Mouse (Mus musculus) kidney, postnatal 0 days (tissue): ENCODE measurements at regions not wholly inside any gene's neighbourhood (a gene's known extent, or its start where the extent isn't known, plus 50 kb on each side); places are given as distances from the start of the nearest gene placed in this dataset.

Experiments used
- ATAC-seq: fragments of 200-750 bp; cut with Nextera tagmentation; replicated peaks from 2 replicates; pipeline ENCODE4 v1.8.0; 2017; ENCODE audit warnings: low read depth, moderate number of reproducible peaks, moderate TSS enrichment, moderate library complexity; ENCODE audit not compliant: low FRiP score
- DNase-seq: peaks from one replicate; pipeline ENCODE4 v3.0.0-alpha.2; 2016; ENCODE audit warnings: low spot score
- H3K27ac ChIP-seq: fragments of 300-500 bp; sonication (generic); 2 replicates; pipeline ENCODE4 v1.5.1; 2014; ENCODE audit warnings: mild to moderate bottlenecking
- H3K27me3 ChIP-seq: fragments of 300-500 bp; sonication (generic); 2 replicates; pipeline ENCODE4 v1.6.1; 2014; ENCODE audit warnings: low read length, mixed read lengths; ENCODE audit not compliant: insufficient read depth
- H3K36me3 ChIP-seq: fragments of 300-500 bp; sonication (generic); 2 replicates; pipeline ENCODE4 v1.6.1; 2014; ENCODE audit warnings: low read length, mixed read lengths; ENCODE audit not compliant: insufficient read depth
- H3K4me1 ChIP-seq: fragments of 300-500 bp; sonication (generic); replicated peaks from 2 replicates; pipeline ENCODE4 v1.6.1; 2014; ENCODE audit warnings: antibody characterized with exemption, low read length, mixed read lengths; ENCODE audit not compliant: insufficient read depth
- H3K4me2 ChIP-seq: fragments of 300-500 bp; sonication (generic); 2 replicates; pipeline ENCODE4 v1.6.1; 2014; ENCODE audit warnings: mild to moderate bottlenecking, low read length, moderate library complexity, mixed read lengths
- H3K4me3 ChIP-seq: fragments of 300-500 bp; sonication (generic); replicated peaks from 2 replicates; pipeline ENCODE4 v1.5.1; 2014; ENCODE audit warnings: low read depth, low read length
- H3K9ac ChIP-seq: fragments of 300-500 bp; sonication (generic); 2 replicates; pipeline ENCODE4 v1.6.1; 2014; ENCODE audit warnings: low read depth, low read length
- H3K9me3 ChIP-seq: fragments of 300-500 bp; sonication (generic); replicated peaks from 2 replicates; pipeline ENCODE4 v1.6.1; 2016; ENCODE audit warnings: low read length, inconsistent platforms, mixed read lengths
- CTCF ChIP-seq: IDR thresholded peaks from 2 replicates; pipeline ENCODE4 v1.5.1; 2016; ENCODE audit warnings: antibody characterized with exemption, low read depth, mild to moderate bottlenecking, moderate library complexity
- WGBS: fragments of 180-500 bp; shearing (Covaris S2); extraction: QIAGEN DNeasy Blood & Tissue Kit; methylation state at CpG from one replicate; pipeline ENCODE4 v1.1.7; 2014; 5-methylcytosine and 5-hydroxymethylcytosine counted together

DNA sequence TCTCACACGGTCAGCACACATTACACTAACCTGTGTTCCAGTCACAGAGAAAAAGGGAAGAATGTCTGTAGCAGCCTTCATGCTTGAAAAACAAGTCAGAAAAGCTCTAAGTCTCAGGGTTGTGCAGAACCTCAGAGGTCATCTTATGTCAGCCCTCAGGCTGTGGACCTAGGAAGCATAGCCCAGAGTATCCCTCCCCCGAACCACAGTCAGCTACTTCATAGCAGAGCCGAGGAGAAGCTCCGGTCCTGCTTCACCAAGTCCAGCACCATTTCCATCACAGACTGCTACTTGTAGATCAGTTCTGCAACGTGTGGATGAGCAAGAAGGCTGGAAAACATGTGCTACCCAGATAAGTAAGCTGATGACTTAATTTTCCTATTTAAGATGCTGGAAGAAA lies 122.1 kb upstream of the Mylip start:
- H3K36me3 ChIP-seq = no peaks in the 10 kb centered on the region

DNA sequence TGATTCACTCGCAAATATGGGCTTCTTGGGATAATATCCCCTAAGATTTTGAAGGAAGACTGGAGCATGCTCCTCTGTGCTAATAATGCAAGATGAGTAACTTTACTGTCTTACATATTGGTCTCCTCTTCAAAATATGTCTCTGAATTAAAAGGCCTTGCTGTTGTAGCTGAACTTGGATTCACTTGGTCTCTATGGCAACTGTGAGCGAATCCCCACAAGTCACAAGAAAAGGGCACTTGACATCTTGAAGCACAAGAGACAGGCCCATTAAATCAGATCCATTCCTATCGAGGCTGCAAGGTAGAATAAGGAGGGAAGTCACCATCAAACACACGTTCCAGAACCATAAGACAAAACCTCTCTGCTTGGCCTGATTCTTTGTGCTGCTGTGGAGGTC lies 121.6 kb upstream of the Mylip start:
- ATAC-seq = no peak
- Histone ChIP-seq H3K27ac (no peak overlapping the region), H3K4me3 (no peak overlapping the region), H3K36me3 (no peaks in the 10 kb centered on the region), H3K9ac (no peak overlapping the region), H3K4me1 (no peaks in the 10 kb centered on the region), H3K9me3 (no peaks in the 10 kb centered on the region), H3K27me3 (no peaks in the 10 kb centered on the region), H3K4me2 (no peak overlapping the region)
- whole genome bisulfite sequencing = 67% methylated on average over 4 of the region's 4 CpGs
- TF ChIP-seq CTCF = no peak
- no peak for DNase-seq

More for the DNA sequence above, 122.1 kb upstream of the Mylip start:
- WGBS = 48% methylated on average over 5 of the region's 5 CpGs
- H3K27ac ChIP-seq = no peak overlapping the region
- H3K27me3 ChIP-seq = no peaks in the 10 kb centered on the region
- no peak for DNase-seq
- no peak for ATAC-seq
- no peaks in the 10 kb centered on the region for H3K9me3 ChIP-seq
- no peaks in the 10 kb centered on the region for H3K4me1 ChIP-seq
- H3K4me3 ChIP-seq = no peak overlapping the region
- no peak overlapping the region for H3K9ac ChIP-seq
- TF ChIP-seq CTCF = no peak
- no peak overlapping the region for H3K4me2 ChIP-seq

DNA sequence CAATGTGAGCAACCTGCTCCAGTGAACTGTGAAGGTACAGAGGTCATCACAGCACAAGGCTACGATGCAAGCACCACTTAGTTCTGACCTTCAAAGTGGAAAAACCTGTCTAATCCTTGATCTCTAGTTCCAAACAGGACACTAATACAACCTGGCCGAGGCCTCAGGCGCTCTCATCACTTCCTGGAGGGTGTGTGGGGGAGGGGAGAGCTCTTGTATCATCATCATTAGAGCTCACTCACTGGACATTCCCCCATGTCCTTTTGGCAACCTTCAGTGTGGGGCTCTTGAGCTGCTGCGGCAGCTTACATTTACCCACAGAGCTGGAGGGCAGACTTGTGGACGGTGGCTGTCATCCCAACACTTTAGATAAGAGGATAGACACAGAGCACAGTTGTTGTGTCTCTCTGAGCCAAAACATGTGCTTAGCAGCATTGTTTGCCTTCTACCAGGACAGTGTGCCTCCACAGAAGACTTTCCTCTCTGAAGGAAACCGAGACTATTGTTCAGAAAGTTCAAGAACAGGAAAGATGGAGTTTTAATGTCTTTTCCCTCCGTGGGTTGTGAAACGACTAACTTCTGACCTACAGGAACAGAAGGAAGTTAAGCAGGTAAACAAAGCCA lies 115.2 kb upstream of the Mylip start:
- H3K9ac ChIP-seq = no peak overlapping the region
- H3K27ac ChIP-seq = peak overlapping the region; percentile 62; the same call in 1 of the 2 replicates
- no peaks in the 10 kb centered on the region for H3K36me3 ChIP-seq
- H3K27me3 ChIP-seq = no peaks in the 10 kb centered on the region
- H3K4me1 ChIP-seq = 0 out of 2 replicates have a peak, but pooled peaks cover 6% of the 10 kb centered on the region
- ATAC-seq (no peak), DNase-seq (peak; percentile 24)
- H3K4me2 ChIP-seq = no peak overlapping the region
- TF ChIP-seq CTCF = no peak
- H3K4me3 ChIP-seq = no peak overlapping the region
- no peaks in the 10 kb centered on the region for H3K9me3 ChIP-seq
- WGBS = 50% methylated on average over 8 of the region's 8 CpGs

DNA sequence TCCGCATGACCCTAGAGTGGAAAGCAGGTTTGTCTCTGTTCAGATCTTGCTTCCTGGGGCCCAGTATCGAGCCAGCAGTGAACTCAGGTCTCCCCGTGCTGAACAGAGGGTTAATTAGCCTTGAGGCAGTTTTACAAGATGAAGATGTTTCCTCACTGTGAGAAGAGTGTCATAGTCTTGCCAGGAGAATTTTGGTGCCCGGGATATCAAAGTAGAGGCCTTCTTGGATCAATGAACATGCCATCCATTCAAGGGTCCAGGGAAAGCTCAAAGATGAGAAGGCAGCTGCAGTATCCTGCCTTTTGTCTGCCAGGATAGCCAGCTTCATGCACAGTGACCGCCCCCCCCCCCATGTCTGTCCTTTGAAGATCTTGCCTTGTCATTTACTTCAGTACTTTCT lies 114.2 kb upstream of the Mylip start:
- Histone ChIP-seq H3K4me3 (no peak overlapping the region), H3K4me1 (0 out of 2 replicates have a peak, but pooled peaks cover 6% of the 10 kb centered on the region), H3K9me3 (no peaks in the 10 kb centered on the region), H3K27me3 (no peaks in the 10 kb centered on the region), H3K4me2 (no peak overlapping the region), H3K36me3 (no peaks in the 10 kb centered on the region), H3K27ac (no peak overlapping the region), H3K9ac (no peak overlapping the region)
- DNase-seq (peak; percentile 18), ATAC-seq (no peak)
- WGBS = 45% methylated on average over 5 of the region's 5 CpGs
- no peak for TF ChIP-seq CTCF

DNA sequence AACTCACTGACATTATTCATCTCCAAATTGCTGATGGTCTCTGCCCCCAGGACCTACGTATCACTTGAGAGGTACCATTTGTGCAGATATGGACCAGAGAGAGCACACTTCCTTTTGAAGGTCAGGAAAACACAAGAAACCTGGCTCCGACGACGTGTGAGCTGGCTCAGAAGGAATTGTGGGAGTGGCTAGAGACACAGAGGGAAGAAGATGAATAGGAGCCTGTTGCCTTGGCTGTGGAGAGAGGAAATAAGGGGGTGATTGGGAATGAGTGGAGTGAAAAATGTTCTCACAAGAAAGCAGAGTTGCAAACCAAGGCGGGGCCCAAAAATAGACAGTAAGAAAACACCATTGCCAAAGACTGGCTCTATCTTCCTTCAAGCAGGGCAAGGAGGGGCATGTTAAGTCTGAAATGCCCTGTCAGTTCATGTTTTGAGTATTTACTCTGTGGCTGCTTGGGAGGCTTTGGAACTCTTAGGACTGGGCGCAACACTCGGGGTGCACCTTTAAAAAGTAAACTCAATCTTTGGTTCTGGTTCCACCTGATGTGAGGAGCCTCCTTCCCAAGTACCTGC lies 111.6 kb upstream of the Mylip start:
- no peak for ATAC-seq
- H3K4me3 ChIP-seq = no peak overlapping the region
- H3K4me2 ChIP-seq = no peak overlapping the region
- H3K9ac ChIP-seq = no peak overlapping the region
- TF ChIP-seq CTCF = no peak
- no peaks in the 10 kb centered on the region for H3K36me3 ChIP-seq
- no peaks in the 10 kb centered on the region for H3K9me3 ChIP-seq
- H3K4me1 ChIP-seq = 0 out of 2 replicates have a peak, but pooled peaks cover 6% of the 10 kb centered on the region
- 62% methylated on average over 7 of the region's 7 CpGs for WGBS
- no peak overlapping the region for H3K27ac ChIP-seq
- peak; percentile 11 for DNase-seq
- no peaks in the 10 kb centered on the region for H3K27me3 ChIP-seq

DNA sequence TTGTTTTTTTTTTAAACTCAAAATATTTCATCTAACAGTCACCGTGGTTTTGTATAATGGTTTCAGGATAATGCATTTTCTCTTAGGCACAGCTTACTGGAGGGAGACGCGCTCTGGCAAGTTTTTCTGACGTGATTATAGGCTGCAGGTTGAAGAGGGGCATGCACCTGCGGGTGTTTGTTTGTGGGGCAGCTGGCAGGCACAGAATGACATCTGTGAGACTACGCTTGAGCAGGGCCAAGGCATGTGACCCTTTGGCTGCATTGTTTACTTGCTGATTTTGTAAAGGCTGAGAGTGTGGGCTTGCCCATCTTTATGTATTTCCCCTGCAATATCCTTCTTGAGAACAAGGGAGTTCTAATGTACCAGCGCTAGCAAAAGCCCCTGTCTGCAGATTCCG lies 108.4 kb upstream of the Mylip start:
- no peak for TF ChIP-seq CTCF
- Histone ChIP-seq H3K4me3 (no peak overlapping the region), H3K4me1 (no peaks in the 10 kb centered on the region), H3K27ac (no peak overlapping the region), H3K9ac (no peak overlapping the region), H3K9me3 (no peaks in the 10 kb centered on the region), H3K27me3 (no peaks in the 10 kb centered on the region), H3K4me2 (no peak overlapping the region), H3K36me3 (no peaks in the 10 kb centered on the region)
- no peak for DNase-seq
- no peak for ATAC-seq
- WGBS = 67% methylated on average over 8 of the region's 8 CpGs
